Mouse (Mus musculus) embryonic facial prominence, embryonic 14.5 days (tissue): ENCODE data around the gene Efna2. TPM values are rescaled to one million over a fixed set of nuclear protein-coding genes. Genes with fewer than 3 reads are reported as not detected.

Experiments used
- ATAC-seq: fragments of 200-750 bp; cut with Nextera tagmentation; 2 replicates; pipeline ENCODE4 v1.8.0; 2017; ENCODE audit warnings: low read depth, moderate number of reproducible peaks, moderate TSS enrichment
- DNase-seq: peaks from one replicate; pipeline ENCODE4 v3.0.0-alpha.2; 2015; ENCODE audit warnings: low spot score
- H3K27ac ChIP-seq: fragments of 300-500 bp; sonication (generic); replicated peaks from 2 replicates; pipeline ENCODE4 v1.5.1; 2014; ENCODE audit warnings: low read depth, mild to moderate bottlenecking, low read length, moderate library complexity
- H3K27me3 ChIP-seq: fragments of 300-500 bp; sonication (generic); replicated peaks from 2 replicates; pipeline ENCODE4 v1.6.1; 2014; ENCODE audit warnings: low read length; ENCODE audit not compliant: control insufficient read depth, insufficient read depth
- H3K36me3 ChIP-seq: fragments of 300-500 bp; sonication (generic); 2 replicates; pipeline ENCODE4 v1.6.1; 2014; ENCODE audit warnings: low read length, mixed read lengths; ENCODE audit not compliant: control insufficient read depth, insufficient read depth
- H3K4me1 ChIP-seq: fragments of 300-500 bp; sonication (generic); 2 replicates; pipeline ENCODE4 v1.6.1; 2014; ENCODE audit warnings: antibody characterized with exemption, low read length; ENCODE audit not compliant: control insufficient read depth, insufficient read depth
- H3K4me2 ChIP-seq: fragments of 300-500 bp; sonication (generic); 2 replicates; pipeline ENCODE4 v1.6.1; 2014; ENCODE audit warnings: low read depth, mild to moderate bottlenecking, low read length, moderate library complexity, mixed read lengths
- H3K4me3 ChIP-seq: fragments of 300-500 bp; sonication (generic); 2 replicates; pipeline ENCODE4 v1.5.1; 2014; ENCODE audit warnings: low read depth, mild to moderate bottlenecking, low read length
- H3K9ac ChIP-seq: fragments of 300-500 bp; sonication (generic); 2 replicates; pipeline ENCODE4 v1.6.1; 2014; ENCODE audit warnings: low read depth, mild to moderate bottlenecking, low read length, moderate library complexity, mixed read lengths
- H3K9me3 ChIP-seq: fragments of 300-500 bp; sonication (generic); 2 replicates; pipeline ENCODE4 v1.6.1; 2016; ENCODE audit warnings: low read length; ENCODE audit not compliant: control insufficient read depth
- WGBS: fragments of 180-500 bp; shearing (Covaris S2); extraction: QIAGEN DNeasy Blood & Tissue Kit; methylation state at CpG from one replicate; pipeline ENCODE4 v1.1.7; 2014; 5-methylcytosine and 5-hydroxymethylcytosine counted together
- polyA plus RNA-seq: library from polyadenylated mRNA; unstranded; fragments of >200 nt; fragmentation: Nextera tagmentation; extraction: Ambion mirVana; gene quantifications from 2 replicates; pipeline ENCODE4 v1.2.1, GENCODE M21; 2014

The Efna2 gene
- polyA plus RNA-seq, 1 experiment from 2014 or later: 20.9 TPM

- H3K4me1 ChIP-seq: peaks cover 22% of the 10 kb centered on the region
- H3K36me3 ChIP-seq: peaks cover 62% of the 10 kb centered on the region
- under 1% methylated on average over 18 of the region's 26 CpGs for WGBS
- no peak for ATAC-seq
- H3K27ac ChIP-seq: peak overlapping the region; percentile 98
- H3K4me2 ChIP-seq: peak overlapping the region; percentile 93
- H3K27me3 ChIP-seq: no peaks in the 10 kb centered on the region
- peak overlapping the region; percentile 98 for H3K9ac ChIP-seq
- peak overlapping the region; percentile 85 for H3K4me3 ChIP-seq
- no peaks in the 10 kb centered on the region for H3K9me3 ChIP-seq
- peak; percentile 67 for DNase-seq
These were observed 27.9 kb upstream of the Efna2 start for GRCm38 (mm10) chr10:80151211-80152034.

GRCm38 (mm10) chr10:80152071-80152872 lies 27.0 kb upstream of the Efna2 start:
- H3K27ac ChIP-seq: peak overlapping the region; percentile 98
- H3K4me2 ChIP-seq: peak overlapping the region; percentile 93
- H3K4me1 ChIP-seq: peaks cover 23% of the 10 kb centered on the region
- peak overlapping the region; percentile 85 for H3K4me3 ChIP-seq
- peak overlapping the region; percentile 98 for H3K9ac ChIP-seq
- WGBS: 3% methylated on average over 13 of the region's 15 CpGs
- DNase-seq (peak; percentile 79), ATAC-seq (no peak)
- no peaks in the 10 kb centered on the region for H3K27me3 ChIP-seq
- H3K9me3 ChIP-seq: no peaks in the 10 kb centered on the region
- H3K36me3 ChIP-seq: peaks cover 71% of the 10 kb centered on the region

GRCm38 (mm10) chr10:80152873-80153260 lies 26.4 kb upstream of the Efna2 start:
- WGBS: 16% methylated on average over 3 of the region's 3 CpGs
- Histone ChIP-seq H3K9ac (peak overlapping the region; percentile 98), H3K4me2 (peak overlapping the region; percentile 93), H3K36me3 (peaks cover 75% of the 10 kb centered on the region), H3K27me3 (no peaks in the 10 kb centered on the region), H3K9me3 (no peaks in the 10 kb centered on the region), H3K27ac (peak overlapping the region; percentile 98), H3K4me3 (peak overlapping the region; percentile 85), H3K4me1 (peaks cover 23% of the 10 kb centered on the region)
- no peak for ATAC-seq
- no peak for DNase-seq

GRCm38 (mm10) chr10:80153713-80154112 lies 25.6 kb upstream of the Efna2 start:
- 82% methylated on average over 17 of the region's 19 CpGs for WGBS
- H3K4me2 ChIP-seq: peak overlapping the region; percentile 93; the same call in 1 of the 2 replicates
- no peak for DNase-seq
- H3K9me3 ChIP-seq: no peaks in the 10 kb centered on the region
- no peaks in the 10 kb centered on the region for H3K27me3 ChIP-seq
- H3K4me1 ChIP-seq: peaks cover 28% of the 10 kb centered on the region
- H3K9ac ChIP-seq: peak overlapping the region; percentile 11; the same call in 1 of the 2 replicates
- H3K36me3 ChIP-seq: peaks cover 75% of the 10 kb centered on the region
- H3K27ac ChIP-seq: peak overlapping the region; percentile 25; the same call in 1 of the 2 replicates
- ATAC-seq: no peak
- H3K4me3 ChIP-seq: peak overlapping the region; percentile 14; the same call in 1 of the 2 replicates

DNA sequence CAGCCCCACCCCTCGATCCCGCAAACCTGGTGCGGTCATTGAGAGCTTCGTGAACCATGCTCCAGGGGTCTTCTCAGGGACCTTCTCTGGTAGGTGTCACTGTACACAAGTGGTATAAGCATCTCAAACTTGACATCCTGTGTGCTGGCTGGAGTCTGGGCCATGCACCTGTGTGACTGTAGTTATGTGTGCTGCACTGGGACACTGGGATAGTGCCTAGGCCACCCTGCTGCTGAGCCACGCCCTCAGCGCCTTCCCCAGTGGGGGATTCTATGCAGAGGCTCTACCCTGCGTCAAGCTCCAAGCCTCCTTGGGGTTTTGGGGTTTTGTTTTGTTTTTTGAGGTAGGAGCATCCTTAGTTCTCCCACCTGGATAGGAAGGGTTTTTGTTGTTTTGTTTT lies 24.9 kb upstream of the Efna2 start:
- H3K9ac ChIP-seq: 0 out of 2 replicates have a peak overlapping the region, but pooled peaks have one; percentile 23
- H3K27ac ChIP-seq: 0 out of 2 replicates have a peak overlapping the region, but pooled peaks have one; percentile 24
- no peaks in the 10 kb centered on the region for H3K27me3 ChIP-seq
- H3K4me2 ChIP-seq: no peak overlapping the region
- no peak for ATAC-seq
- no peak overlapping the region for H3K4me3 ChIP-seq
- peaks cover 34% of the 10 kb centered on the region for H3K4me1 ChIP-seq
- H3K9me3 ChIP-seq: no peaks in the 10 kb centered on the region
- no peak for DNase-seq
- H3K36me3 ChIP-seq: peaks cover 75% of the 10 kb centered on the region
- 75% methylated on average over 7 of the region's 7 CpGs for WGBS

GRCm38 (mm10) chr10:80155277-80155676 lies 24.0 kb upstream of the Efna2 start:
- ATAC-seq: no peak
- no peaks in the 10 kb centered on the region for H3K9me3 ChIP-seq
- H3K36me3 ChIP-seq: peaks cover 68% of the 10 kb centered on the region
- 23% methylated on average over 1 of the region's 1 CpGs for WGBS
- H3K9ac ChIP-seq: no peak overlapping the region
- peaks cover 36% of the 10 kb centered on the region for H3K4me1 ChIP-seq
- no peaks in the 10 kb centered on the region for H3K27me3 ChIP-seq
- no peak overlapping the region for H3K4me2 ChIP-seq
- H3K4me3 ChIP-seq: no peak overlapping the region
- DNase-seq: no peak
- H3K27ac ChIP-seq: no peak overlapping the region

- Histone ChIP-seq H3K4me2 (no peak overlapping the region), H3K27ac (no peak overlapping the region; the same call in 1 of the 2 replicates), H3K36me3 (peaks cover 64% of the 10 kb centered on the region), H3K9me3 (no peaks in the 10 kb centered on the region), H3K9ac (0 out of 2 replicates have a peak overlapping the region, but pooled peaks have one; percentile 31), H3K4me1 (peaks cover 45% of the 10 kb centered on the region), H3K4me3 (no peak overlapping the region), H3K27me3 (no peaks in the 10 kb centered on the region)
- no peak for ATAC-seq
- 78% methylated on average over 29 of the region's 29 CpGs for WGBS
- DNase-seq: no peak
These were observed 23.1 kb upstream of the Efna2 start for GRCm38 (mm10) chr10:80156002-80156751.

GRCm38 (mm10) chr10:80156752-80157053 lies 22.6 kb upstream of the Efna2 start:
- Histone ChIP-seq H3K4me1 (peaks cover 51% of the 10 kb centered on the region), H3K4me2 (no peak overlapping the region), H3K9ac (0 out of 2 replicates have a peak overlapping the region, but pooled peaks have one; percentile 31), H3K27me3 (no peaks in the 10 kb centered on the region), H3K9me3 (no peaks in the 10 kb centered on the region), H3K36me3 (peaks cover 58% of the 10 kb centered on the region), H3K4me3 (no peak overlapping the region), H3K27ac (no peak overlapping the region; the same call in 1 of the 2 replicates)
- DNase-seq: no peak
- 60% methylated on average over 7 of the region's 7 CpGs for WGBS
- ATAC-seq: no peak
